Mouse (Mus musculus): ENCODE data around the gene Txndc17.
A peak's percentile ranks its signal among the peaks of the same experiment; 100 is the strongest.
"Not testable (repeated sequence)": the region's sequence is repeated elsewhere in the genome, so short reads cannot be mapped to it uniquely, and the experiment has no call there.

Gene Txndc17

DNA sequence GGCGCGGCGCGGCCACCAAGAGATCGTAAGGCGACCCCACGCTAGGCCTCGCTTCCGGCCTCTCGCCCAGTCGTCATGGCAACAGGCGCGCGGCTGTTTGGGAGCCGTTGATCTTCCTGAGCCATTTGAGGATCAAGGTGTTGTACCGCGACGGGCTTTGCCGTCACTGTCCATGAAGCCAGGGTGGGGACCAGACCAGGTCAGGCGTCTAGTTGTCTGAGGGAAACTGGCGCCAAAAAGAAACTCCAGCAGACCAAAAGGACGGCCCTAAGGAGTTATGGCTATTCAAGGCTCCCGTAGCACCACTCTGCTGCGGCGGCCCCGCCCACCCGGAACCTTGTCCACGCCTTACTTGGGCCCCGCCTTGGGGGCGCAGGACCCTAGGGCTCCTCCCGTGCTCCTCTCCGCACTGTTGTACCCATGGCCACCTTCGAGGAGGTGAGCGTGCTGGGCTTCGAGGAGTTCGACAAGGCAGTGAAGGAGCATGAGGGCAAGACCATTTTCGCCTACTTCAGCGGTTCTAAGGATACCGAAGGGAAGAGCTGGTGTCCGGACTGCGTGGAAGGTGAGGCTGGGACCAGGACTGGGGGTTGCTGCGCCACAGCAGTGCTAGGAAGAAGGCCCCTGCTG is at the start of gene Txndc17, which contains the start of gene 4933427D14Rik:
Gene Txndc17, plus strand, starts transcription at position 344 of the 630 bp plus-strand sequence.
Gene 4933427D14Rik, minus strand, starts transcription at position 256 of the 630 bp plus-strand sequence.
- DNase-seq (ENCODE audit: extremely low spot score, low spot score) = peak; percentile 90

DNA sequence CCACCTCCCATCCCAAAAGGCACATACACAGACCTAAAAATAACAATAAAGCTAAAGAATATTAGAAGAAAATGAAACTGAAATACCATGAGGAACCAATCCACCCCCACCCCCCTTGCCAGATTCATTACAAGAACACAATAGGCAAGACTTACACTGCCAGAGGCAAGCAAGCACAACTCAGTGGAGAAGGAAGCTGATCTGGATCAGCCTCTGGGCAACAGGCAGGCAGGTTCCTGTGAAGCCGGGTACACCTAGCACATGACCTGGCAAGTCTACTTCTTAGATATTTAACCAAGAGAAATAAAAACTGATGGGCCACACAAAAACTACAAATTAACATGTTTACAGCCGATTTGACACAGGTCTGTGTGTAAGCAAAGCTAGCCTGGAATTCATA is 44.1 kb upstream of the Txndc17 start:
- DNase-seq (ENCODE audit: extremely low spot score, low spot score) = no peak

DNA sequence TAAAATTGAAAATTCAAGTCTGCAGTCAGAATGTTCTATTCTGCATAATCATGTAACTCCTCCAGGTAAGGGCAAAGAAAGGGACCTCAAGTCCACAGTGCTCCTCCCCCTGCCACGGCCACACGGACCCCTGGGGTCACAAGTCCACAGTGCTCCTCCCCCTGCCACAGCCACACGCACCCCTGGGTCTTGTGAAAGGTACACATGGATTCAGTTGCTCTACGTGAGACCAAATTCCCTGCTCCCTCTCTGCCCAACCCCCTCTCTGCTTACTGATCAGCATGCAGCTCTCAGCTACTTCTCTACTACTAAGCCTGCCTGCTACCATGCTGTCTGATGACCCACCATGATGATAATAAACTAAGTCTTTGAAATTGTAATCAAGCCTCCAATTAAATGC is 37.5 kb upstream of the Txndc17 start:
- DNase-seq (ENCODE audit: extremely low spot score, low spot score) = no peak

DNA sequence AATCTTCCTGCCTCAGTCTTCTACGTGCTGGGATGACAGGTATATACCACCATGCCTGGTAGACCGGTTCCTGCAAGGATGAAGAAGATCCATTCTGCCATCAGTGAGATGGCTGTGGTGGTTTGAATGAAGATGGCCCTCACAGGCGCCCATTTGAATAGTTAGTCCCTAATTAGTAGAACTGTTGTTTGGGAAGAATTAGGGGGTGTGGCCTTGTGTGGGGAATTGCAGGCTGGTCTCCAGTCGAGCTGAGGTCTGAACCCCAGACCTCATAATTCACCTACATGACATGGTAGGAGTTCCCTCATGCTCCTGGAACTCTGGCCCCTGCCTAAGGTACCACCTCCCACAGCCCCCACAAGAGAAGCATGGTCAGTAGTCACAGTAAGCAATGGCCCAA is 35.4 kb upstream of the Txndc17 start:
- DNase-seq (ENCODE audit: extremely low spot score, low spot score) = not testable (repeated sequence)

DNA sequence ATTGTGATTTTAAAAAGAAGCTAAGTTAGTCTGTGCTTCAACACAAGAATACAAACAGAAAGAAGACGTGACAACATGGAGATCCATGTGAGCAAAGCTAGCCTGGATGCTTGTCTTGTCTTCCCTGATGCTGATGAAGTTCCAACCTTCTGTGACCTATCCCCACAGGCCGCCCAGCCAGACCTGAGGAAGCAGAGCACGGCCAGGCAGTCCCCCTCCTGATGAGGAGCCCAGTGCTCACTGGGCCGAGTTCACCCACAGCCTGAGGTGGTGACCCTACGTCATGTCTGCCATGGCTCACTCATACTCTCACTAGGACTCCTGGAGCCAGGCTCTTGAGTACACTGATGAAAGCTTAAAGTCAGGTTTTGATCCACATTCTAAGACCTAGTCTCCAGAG is 33.8 kb upstream of the Txndc17 start:
- DNase-seq (ENCODE audit: extremely low spot score, low spot score) = no peak

DNA sequence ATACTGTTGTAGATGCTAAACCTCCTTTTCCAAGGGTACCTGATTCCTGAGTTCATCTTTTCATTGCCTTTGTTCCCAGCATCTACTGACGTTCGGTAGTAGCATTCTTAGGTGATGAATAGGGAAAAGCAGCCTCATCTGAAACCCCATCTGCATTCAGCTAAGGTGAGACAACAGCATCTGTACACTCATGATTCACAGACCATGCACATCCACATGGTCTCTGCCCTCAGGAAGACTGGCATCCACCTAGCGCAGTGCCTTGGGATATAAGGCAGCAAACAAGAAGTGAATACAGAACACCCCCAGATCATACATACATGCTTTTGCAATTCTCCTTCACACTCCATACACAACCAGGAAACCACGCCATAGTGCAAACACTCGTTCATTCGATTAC is 32.6 kb upstream of the Txndc17 start:
- DNase-seq (ENCODE audit: extremely low spot score, low spot score) = no peak

DNA sequence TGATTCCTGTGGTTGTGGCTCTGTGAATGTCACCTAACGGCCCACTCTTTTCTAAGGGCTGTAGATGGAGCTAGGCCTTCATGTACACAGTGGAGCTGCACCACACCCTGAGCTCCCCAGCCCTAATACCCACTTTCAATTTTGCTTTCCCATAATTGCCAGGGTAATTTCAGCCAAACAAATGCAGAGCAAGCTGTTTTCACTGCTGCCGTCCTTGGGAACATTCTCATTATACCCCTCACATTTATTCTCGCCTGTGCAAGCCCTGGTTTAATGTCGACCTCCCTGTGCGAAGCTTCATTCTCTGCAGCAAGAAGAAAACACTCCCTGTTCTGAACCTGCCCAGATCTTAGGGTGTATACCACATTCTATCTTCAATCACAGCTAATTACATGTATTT is 31.4 kb upstream of the Txndc17 start:
- no peak for DNase-seq (ENCODE audit: extremely low spot score, low spot score)

DNA sequence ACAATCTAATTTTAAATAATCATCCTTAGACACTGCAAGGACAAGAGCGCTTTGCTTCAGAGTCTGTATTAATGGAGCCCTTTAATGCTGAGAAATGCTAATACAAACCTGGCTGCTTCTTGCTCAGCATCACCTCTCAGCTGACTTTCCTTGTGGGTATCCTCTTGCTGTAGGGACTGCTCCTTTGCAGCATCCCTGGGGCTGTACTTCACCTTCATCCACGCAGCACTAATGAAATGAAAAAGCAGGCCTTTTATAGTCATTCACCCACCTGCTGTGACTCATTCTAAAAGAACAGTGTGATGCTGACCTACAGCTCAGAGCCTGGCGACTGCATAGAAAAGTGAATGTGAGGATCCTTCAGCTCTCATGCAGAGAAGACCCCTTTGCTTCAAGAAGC is 30.8 kb upstream of the Txndc17 start:
- DNase-seq (ENCODE audit: extremely low spot score, low spot score) = no peak

DNA sequence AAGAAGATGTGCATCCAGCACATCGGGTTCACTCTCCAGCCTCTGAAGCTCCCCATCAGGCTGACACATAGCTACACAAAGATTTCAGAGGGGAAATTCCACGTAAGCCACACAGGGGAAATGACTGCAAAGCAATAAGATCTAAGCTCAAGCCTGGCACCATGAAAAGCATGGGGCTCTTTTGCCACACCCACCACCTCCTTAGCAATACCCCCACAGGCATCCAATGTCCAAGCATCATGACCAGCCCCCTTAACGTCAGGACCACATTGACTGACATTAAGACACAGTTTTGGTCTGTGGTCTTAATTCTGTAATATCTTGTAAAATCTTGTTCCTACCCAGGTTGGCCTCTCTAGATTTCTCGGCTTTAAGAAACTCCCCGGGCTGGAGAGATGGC is 26.8 kb upstream of the Txndc17 start:
- DNase-seq (ENCODE audit: extremely low spot score, low spot score) = no peak

DNA sequence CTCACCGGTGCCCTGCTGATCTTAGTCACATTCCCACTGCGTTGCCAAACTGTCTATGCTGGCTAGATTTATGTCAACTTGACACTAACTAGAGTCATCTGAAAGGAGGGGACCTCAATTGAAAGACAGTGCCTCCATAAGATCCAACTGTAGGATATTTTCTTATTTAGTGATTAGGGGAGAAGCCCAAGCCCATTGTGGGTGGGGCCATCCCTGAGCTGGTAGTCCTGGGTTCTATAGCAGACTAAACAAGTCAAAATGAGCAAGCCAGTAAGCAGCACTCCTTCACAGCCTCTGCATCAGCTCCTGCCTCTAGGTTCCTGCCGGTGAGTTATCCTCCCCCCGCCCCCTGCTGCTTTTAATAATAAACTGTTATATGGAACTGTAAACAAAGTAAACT is 26.2 kb upstream of the Txndc17 start:
- no peak for DNase-seq (ENCODE audit: extremely low spot score, low spot score)

DNA sequence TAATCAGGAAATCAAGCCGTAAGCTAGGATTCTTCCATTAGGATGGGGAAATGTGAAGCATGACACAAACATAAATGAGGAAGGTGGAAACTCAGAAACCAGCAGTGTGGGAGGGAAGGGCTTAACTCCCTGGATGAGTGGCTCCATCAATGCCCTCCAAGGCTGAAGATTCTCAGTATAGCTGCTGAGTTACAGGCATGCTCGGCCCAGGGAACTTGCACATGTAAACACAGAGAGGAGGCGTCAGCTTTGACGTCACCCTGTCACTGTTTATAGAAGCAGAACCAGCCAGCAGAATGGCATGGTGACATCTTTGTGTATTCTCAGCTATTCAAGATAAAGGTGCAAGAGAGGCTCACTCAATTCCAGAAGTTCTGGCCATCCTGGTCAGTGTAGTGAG is 23.1 kb upstream of the Txndc17 start:
- no peak for DNase-seq (ENCODE audit: extremely low spot score, low spot score)

DNA sequence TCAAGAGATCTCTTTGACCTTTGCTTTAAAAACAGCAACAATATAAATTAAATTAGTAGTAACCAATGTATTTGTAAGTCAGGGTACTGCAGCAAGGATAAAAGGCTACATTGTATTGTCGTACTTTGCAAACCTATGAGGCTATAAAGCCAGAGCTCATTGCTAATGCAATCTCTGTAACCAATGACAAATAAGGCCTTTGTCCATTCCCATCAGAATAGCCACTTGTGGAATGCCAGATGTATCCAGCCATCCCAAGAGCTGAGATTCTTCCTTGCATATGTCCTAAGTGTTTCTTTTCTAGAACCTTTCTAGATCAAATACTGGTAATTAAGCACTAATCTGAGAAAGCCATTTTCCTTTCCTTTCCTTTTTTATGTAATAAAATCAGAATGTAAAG is 16.5 kb upstream of the Txndc17 start:
- DNase-seq (ENCODE audit: extremely low spot score, low spot score) = no peak

DNA sequence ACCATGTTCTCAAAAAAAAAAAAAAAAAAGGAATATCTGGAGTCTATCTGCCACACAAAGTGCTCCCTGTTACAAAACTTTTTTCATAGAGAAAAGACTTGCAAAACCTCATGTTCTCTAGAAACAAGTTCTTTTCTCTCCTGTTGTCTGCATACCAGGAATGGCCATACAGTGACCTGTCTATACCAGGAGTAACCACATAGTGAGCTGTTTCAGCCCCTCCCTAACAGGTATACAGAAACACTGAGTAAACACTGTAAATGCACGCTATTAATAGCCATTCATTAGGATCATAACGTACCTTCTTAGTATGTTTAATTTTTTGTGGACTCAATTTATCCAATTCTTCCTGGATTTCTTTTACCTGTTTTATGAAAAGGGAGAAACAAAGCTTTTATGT is 13.1 kb upstream of the Txndc17 start:
- no peak for DNase-seq (ENCODE audit: extremely low spot score, low spot score)

DNA sequence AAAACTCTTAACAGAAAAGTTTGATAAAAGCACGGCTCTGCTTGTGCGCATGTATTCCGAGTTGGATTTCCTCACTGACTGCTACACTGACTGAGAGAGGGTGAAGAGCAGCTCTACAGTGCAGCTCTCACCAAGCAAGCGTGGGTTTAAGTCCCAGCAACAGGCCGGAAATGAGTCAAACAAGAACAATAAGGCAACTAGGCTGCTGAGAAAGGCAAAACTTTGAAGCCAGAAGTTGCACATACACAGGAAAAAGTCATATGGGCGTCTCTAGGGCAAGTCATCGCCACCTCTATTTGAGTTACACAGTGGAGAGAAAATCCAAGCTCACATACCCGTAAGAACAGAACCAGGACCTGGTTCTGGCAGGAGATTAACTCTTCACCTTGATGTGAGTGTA is 10.8 kb upstream of the Txndc17 start:
- DNase-seq (ENCODE audit: extremely low spot score, low spot score) = no peak

DNA sequence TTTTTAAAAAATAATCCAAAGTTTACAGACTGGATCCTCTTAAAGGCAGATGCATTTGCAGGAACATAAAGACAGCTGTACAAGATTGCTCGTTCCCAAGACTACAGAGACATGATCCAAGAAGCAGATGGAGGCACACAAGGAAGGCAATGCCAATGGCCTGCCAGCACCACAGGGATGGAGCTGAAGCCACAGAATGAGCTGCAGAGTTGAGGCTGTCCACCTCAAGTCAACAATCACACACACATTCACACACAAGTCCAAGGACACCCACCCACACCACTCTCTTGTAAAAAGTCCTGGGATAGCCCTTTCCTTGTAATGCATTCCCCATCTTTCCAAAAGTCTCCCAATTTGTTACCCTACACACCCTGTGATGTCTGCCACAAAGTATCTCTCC is 3.9 kb upstream of the Txndc17 start:
- no peak for DNase-seq (ENCODE audit: extremely low spot score, low spot score)

DNA sequence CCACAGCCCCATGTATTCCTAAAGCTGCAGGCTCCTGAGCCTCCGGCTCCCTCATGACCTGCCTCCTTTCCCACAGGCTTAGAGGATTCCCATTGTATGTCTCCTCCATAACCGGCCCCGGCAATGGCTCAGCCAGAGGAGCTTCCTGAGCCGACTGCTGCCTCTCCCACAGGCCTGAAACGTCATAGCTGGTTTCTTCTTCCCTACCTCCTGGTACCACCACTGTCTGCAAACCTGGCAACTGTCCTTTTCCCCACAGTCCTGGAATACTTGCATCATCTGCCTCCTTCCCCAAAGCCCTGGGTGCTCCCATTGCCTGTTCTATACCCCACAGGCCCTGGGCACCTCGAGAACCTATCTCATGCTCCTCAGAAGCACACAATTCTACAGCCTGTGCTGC is 2.1 kb upstream of the Txndc17 start:
- no peak for DNase-seq (ENCODE audit: extremely low spot score, low spot score)

DNA sequence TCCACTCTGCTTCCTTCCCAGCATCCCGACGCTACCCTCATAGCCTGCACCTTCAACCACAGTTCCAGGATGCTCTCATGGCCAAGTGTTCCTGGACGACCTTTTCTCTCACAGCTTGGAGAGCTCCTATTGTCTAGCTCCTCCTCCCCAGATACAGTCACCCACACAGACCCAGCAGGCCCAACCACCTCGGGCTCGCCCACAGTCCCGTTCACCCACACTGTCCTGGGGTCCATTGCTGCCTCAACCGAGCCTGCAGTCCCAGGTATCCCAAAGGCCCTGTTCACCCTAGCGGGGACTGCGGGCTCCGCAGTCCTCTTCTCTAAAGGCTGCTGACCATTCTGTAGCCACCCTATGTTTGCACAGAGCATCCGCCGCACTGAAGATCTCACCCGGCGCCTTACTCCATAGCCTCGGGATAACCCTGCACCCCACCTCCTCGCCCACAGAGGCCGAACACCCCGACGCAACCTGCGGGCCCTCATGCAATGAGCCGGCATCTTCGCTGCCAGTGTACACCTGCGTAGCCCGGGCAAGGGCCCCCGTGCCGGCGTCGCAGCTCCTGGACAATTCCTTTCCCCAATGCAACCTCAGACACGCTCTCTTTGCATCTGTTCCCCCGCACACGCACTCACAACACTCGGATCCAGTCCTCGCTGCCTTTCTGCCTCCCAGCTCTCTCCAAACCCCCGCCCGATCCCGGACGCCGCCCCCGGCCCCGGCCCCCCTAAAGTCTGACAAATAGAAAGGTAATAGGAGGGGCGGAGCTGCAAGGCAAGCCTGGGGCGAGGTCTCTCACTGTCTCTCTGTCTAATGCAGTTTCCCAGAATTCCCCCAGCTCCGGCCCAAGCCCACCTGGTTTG is 775 bp upstream of the Txndc17 start, which contains the start of gene Gm43951:
Gene Gm43951, minus strand, starts transcription at position 500 of the 863 bp plus-strand sequence.
- peak; percentile 49 for DNase-seq (ENCODE audit: extremely low spot score, low spot score)

DNA sequence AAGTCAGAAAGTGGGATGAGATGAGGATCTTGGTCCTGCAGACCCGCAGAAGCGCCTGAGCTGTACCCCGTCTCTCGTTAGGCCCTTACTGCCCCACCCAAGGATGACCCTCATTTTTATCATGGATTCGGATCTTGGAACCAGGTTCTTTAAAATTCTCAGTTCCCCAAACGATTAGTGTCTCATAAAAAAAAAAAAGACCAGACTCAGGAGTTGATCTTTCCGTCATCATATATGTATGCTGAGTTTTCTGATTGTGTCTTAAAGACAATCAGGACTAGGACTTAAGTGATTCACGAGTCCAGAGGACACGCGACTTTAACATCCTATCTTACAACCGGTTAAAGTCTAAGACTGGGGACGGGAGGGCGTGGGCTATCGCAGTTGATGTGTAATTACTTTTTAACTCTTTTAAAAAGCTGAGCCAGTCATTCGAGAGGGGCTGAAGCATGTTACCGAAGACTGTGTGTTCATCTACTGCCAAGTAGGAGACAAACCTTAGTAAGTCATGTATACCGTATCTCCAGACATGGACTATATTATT is 559 bp downstream of the Txndc17 start:
- DNase-seq (ENCODE audit: extremely low spot score, low spot score) = no peak

DNA sequence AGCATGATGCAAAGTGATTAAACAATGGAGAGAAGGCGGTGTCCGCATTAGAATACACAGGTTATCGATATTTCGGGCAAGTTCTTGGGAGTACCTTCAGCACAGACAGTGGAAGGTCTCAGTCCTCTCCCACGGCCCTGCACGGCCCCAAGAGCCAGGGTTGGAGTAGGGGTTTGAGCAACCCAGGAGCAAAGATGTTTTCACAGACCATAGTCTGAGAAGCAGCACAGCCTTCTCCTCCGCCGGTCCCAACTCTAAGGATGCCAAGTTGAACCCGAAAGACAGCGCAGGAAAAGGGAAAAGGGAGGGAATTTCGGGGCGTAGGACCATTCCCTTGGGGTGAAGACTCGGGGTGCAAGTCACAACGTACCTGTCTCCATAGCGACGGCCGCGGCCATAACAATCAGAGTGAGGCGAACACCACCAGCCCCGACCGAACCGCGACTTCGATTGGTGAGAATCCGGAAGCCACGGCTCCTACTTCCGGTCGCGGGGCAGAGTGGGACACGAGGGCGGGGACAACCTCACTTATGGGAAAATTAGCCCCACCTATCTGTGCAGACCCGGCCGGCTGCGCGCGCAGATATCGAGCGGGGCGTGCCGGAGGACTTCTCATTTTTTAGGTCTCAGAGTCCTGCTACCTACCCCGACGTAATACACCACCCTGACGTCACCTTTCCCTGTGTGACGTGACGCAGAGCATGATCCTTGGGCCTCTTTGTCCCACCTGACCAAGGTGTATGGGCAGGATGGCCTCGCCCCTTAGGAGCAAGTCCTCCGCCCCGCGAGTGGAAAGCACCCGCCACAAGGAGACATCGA is 7.5 kb downstream of the Txndc17 start:
- DNase-seq (ENCODE audit: extremely low spot score, low spot score) = peak; percentile 98

DNA sequence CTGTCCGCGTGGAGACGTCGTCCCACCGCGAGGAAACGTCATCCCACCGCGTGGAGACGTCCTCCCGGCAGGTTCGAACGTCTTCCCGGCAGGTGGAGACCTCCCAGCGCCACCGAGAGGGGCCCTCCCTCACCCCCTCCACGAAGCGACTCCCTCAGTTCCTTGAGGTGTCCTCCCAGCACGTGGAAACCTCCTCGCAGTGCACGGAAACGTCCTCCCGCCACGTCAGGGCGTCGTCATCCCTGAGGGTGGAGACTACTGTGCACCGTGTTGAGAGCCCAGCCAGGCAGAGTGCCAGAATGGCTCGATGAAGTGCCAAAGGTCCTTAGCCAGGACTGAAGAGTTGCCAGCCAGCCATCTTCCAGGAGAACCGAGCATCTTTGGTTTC is 8.1 kb downstream of the Txndc17 start, which contains the start of gene Med31:
Gene Med31, minus strand, starts transcription at position 183 of the 388 bp plus-strand sequence.
- DNase-seq (ENCODE audit: extremely low spot score, low spot score) = no peak

DNA sequence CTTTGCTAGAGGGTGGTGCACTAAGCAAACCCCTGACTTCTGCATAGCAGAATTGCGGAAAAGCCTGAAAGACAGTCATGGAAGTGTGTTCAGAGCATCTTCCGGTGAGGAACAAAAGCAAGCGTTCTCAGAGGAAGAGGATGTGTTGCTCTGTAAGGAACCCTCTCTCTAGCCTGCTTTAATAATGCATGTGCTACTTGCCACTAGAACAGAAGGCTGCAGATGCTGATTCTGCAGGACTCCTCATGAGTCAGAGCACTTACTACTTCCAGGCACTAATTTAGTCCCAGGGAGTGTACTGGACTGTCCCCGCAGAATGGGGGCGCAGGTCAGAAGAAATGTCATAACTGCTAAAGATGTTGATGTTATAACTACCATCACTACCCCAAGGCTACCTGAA is 9.8 kb downstream of the Txndc17 start:
- no peak for DNase-seq (ENCODE audit: extremely low spot score, low spot score)

DNA sequence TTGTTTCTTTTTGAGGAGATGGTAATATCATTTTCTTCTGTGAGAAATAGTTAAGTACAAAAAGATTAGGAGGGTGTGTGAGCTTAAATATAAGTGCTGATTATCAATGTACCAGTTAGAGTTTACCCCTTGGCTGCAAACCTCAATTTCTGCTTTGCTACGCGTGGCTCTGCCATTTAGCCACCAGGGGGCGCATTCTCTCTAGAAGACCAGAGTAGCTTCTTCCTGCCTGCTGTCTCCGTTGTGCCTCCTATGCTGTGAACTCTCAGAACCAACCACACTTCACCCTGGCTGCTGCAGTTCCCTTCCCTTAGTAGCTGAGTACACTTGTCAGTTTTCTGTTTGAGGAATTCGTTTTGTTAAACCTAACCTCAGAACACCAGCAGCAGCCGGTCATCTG is 13.9 kb downstream of the Txndc17 start:
- peak; percentile 76 for DNase-seq (ENCODE audit: extremely low spot score, low spot score)

Data from neural tube, embryonic 10.5 days (tissue).